Mouse (Mus musculus) forebrain, postnatal 0 days (tissue): ENCODE results near the gene Olfr164. TPM values are rescaled to one million over a fixed set of nuclear protein-coding genes. Genes with fewer than 3 reads are reported as not detected.

Experiments
- ATAC-seq: fragments of 200-750 bp; cut with Nextera tagmentation; 2 replicates; pipeline ENCODE4 v1.8.0; 2017; ENCODE audit warnings: mild to moderate bottlenecking, moderate library complexity
- DNase-seq: peaks from one replicate; pipeline ENCODE4 v3.0.0-alpha.2; 2015
- H3K27ac ChIP-seq: fragments of 300-500 bp; sonication (generic); 2 replicates; pipeline ENCODE4 v1.5.1; 2014; ENCODE audit warnings: low read depth, mild to moderate bottlenecking, antibody characterized with exemption, low read length, moderate library complexity, mixed read lengths
- H3K27me3 ChIP-seq: fragments of 300-500 bp; sonication (generic); 2 replicates; pipeline ENCODE4 v1.6.1; 2014; ENCODE audit warnings: mild to moderate bottlenecking, low read length, mixed read lengths; ENCODE audit not compliant: insufficient read depth
- H3K36me3 ChIP-seq: fragments of 300-500 bp; sonication (generic); 2 replicates; pipeline ENCODE4 v1.6.1; 2014; ENCODE audit warnings: mild to moderate bottlenecking, moderate library complexity; ENCODE audit not compliant: insufficient read depth
- H3K4me1 ChIP-seq: fragments of 300-500 bp; sonication (generic); 2 replicates; pipeline ENCODE4 v1.6.1; 2014; ENCODE audit warnings: antibody characterized with exemption; ENCODE audit not compliant: insufficient read depth
- H3K4me2 ChIP-seq: fragments of 300-500 bp; sonication (generic); 2 replicates; pipeline ENCODE4 v1.6.1; 2014; ENCODE audit warnings: low read depth, mild to moderate bottlenecking, moderate library complexity
- H3K4me3 ChIP-seq: fragments of 300-500 bp; sonication (generic); 2 replicates; pipeline ENCODE4 v1.5.1; 2014; ENCODE audit warnings: low read depth, low read length, mixed read lengths
- H3K9ac ChIP-seq: fragments of 300-500 bp; sonication (generic); 2 replicates; pipeline ENCODE4 v1.6.1; 2014; ENCODE audit warnings: mild to moderate bottlenecking
- H3K9me3 ChIP-seq: fragments of 300-500 bp; sonication (generic); 2 replicates; pipeline ENCODE4 v1.6.1; 2016; ENCODE audit warnings: low read length
- CTCF ChIP-seq: sonication (generic); IDR thresholded peaks from 2 replicates; pipeline ENCODE4 v1.5.1; 2016; ENCODE audit warnings: antibody characterized with exemption, control low read depth, low read depth
- WGBS: fragments of 180-500 bp; shearing (Covaris S2); extraction: QIAGEN DNeasy Blood & Tissue Kit; methylation state at CpG from one replicate; pipeline ENCODE4 v1.1.7; 2014; 5-methylcytosine and 5-hydroxymethylcytosine counted together
- microRNA-seq, 2 experiments: library from miRNA; unstranded; fragments of <30 nt; microRNA quantifications; one replicate each; pipeline ENCODE4; 2016
- polyA plus RNA-seq: library from polyadenylated mRNA; unstranded; fragments of >200 nt; fragmentation: Nextera tagmentation; extraction: Ambion mirVana; gene quantifications from 2 replicates; pipeline ENCODE4 v1.2.1, GENCODE M21; 2015
- total RNA-seq: library from RNA; depleted of rRNA; stranded (reverse); fragments of >200 nt; gene quantifications from 2 replicates; pipeline ENCODE4 v1.2.3, GENCODE M21; 2014; rRNA removed

Olfr164 gene
- total and polyA plus RNA-seq, 2 experiments from 2014 or later = not detected

- H3K27me3 ChIP-seq = no peaks in the 10 kb centered on the region
- H3K9ac ChIP-seq = no peak overlapping the region
- no peak for TF ChIP-seq CTCF
- no peaks in the 10 kb centered on the region for H3K4me1 ChIP-seq
- no peak for ATAC-seq
- H3K4me3 ChIP-seq = no peak overlapping the region
- WGBS = 89% methylated on average over 4 of the region's 4 CpGs
- H3K36me3 ChIP-seq = no peaks in the 10 kb centered on the region
- H3K4me2 ChIP-seq = no peak overlapping the region
- H3K9me3 ChIP-seq = no peaks in the 10 kb centered on the region
- no peak for DNase-seq
- no peak overlapping the region for H3K27ac ChIP-seq
Observed at GRCm38 (mm10) chr16:19236719-19237118, 77.1 kb downstream of the Olfr164 start.

Small RNAs within 50 kb of the gene (microRNA-seq; reads per million reads assigned to microRNA genes)
- 0 reads per million in 2 experiments for gene Gm23612

Other genes starting within 250 kb of the Olfr164 start
- gene Olfr165, start 109.1 kb upstream of the Olfr164 start, total RNA-seq = not detected in 2 replicates
- not detected in 2 replicates for gene Olfr165, start 109.1 kb upstream of the Olfr164 start, polyA plus RNA-seq
- gene Olfr166, start 169.6 kb upstream of the Olfr164 start, total RNA-seq = not detected in 2 replicates
- gene Olfr166, start 169.6 kb upstream of the Olfr164 start, polyA plus RNA-seq = not detected in 2 replicates
- gene Olfr167, start 208.2 kb upstream of the Olfr164 start, total RNA-seq = not detected in 2 replicates
- not detected in 2 replicates for gene Olfr167, start 208.2 kb upstream of the Olfr164 start, polyA plus RNA-seq
- not detected in 2 replicates for gene Olfr168, start 221.5 kb upstream of the Olfr164 start, total RNA-seq
- gene Olfr168, start 221.5 kb upstream of the Olfr164 start, polyA plus RNA-seq = not detected in 2 replicates